Mouse (Mus musculus) Patski (cell line): ENCODE measurements around the gene Rusc1. TPM values are rescaled to one million over a fixed set of nuclear protein-coding genes. Genes with fewer than 3 reads are reported as not detected.
A peak's percentile ranks its signal among the peaks of the same experiment; 100 is the strongest.
"Not testable (repeated sequence)": the region's sequence is repeated elsewhere in the genome, so short reads cannot be mapped to it uniquely, and the experiment has no call there.

Source experiments
- ATAC-seq: fragments of 100-300 bp; one replicate; pipeline ENCODE4 v1.8.0; 2021
- CTCF ChIA-PET: fragments of 350-600 bp; sonication (Branson Sonifier 250); formaldehyde crosslinking; loops from one replicate; lab custom pipeline; 2022; ENCODE audit warnings: inconsistent platforms; lab: Charles Lee
- POLR2A ChIA-PET: fragments of 350-600 bp; sonication (Branson Sonifier 250); formaldehyde crosslinking; loops from one replicate; lab custom pipeline; 2022; ENCODE audit warnings: antibody characterized with exemption, inconsistent platforms; lab: Charles Lee
- DNase-seq: peaks from one replicate; pipeline ENCODE4 v3.0.0-alpha.2; 2011; ENCODE audit warnings: low read depth, low spot score
- H3K27me3 ChIP-seq: fragments of 371-371 bp; one replicate; pipeline ENCODE4 v1.5.1; 2021
- CTCF ChIP-seq: fragments of 100-300 bp; IDR thresholded peaks from one replicate; pipeline ENCODE4 v1.5.1; 2021
- in situ Hi-C: fragments of 300-500 bp; cut with MboI; formaldehyde crosslinking; loops from 3 replicates; pipeline ENCODE4 v1.11.1; 2018; ENCODE audit warnings: low pct_unique_long_range_greater_than_20kb, mixed read lengths
- polyA plus RNA-seq: library from polyadenylated mRNA; unstranded; gene quantifications from one replicate; pipeline ENCODE4 v1.2.3, GENCODE M21; 2021

Rusc1 gene
- polyA plus RNA-seq, 1 experiment from 2014 or later = 55.6 TPM

DNA sequence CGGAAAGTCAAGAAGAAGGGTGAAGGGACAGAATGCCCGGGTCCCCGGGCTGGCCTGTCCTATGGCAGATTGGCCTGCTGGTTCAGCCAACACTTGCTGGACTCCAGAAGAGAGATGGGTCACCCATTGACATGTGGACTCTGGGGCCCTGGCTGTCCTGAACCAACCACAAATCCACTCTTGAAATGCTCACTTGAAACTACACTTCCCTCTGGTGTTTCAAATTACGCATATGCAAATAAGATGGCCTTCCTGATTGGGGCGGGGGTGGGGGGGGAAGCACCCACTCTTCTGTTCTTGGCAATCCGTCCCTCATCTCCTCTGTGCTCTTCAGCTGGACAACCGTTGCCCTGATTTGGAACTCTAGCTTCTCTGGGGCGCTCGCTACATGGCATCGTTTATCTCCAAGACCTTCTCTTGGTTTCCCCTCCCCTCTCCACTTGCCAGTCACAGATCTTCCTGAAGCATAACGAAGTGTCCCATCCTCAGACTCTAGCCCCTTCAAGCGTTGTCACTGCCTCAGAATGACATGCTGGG, 8.4 kb downstream of the Rusc1 start:
- DNase-seq (no peak), ATAC-seq (no peak)
- ChIA-PET CTCF (interaction anchor here (1.0 kb wide), 2 partner anchors 8 to 145 kb away, joined by 3 read pairs; no protein-coding TSS in a partner anchor), POLR2A (interaction anchor here (0.5 kb wide), 1 partner anchor 100 kb away, joined by 3 read pairs; no protein-coding TSS in a partner anchor)
- no peak for TF ChIP-seq CTCF
- in situ Hi-C loops = loop anchor here (5.0 kb wide), 2 partner anchors 108 to 133 kb away; partner anchors contain the start of gene Thbs3
- no peaks in the 10 kb centered on the region for H3K27me3 ChIP-seq

DNA sequence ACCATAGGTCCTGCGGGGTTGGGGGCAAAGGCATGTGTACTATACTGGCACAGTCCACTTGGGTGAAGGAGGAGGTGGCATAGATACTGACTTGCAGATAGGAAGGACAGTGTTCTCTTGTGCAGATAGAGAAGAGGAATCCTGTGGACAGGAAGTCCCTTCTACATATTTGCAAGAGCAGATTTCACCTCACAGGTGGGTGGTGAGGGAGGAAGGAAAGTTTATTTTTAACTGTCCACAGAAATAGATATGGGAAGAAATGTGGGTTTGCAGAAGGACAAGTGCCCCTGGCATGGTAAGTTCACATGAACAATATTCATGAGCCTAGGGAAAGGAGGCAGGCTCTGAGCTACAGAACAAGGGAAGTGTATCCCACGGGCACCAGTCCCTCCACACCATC, 9.0 kb downstream of the Rusc1 start:
- in situ Hi-C loops = no loop called here
- ChIA-PET CTCF (no interaction called here), POLR2A (no interaction called here)
- TF ChIP-seq CTCF = no peak
- DNase-seq = no peak
- no peak for ATAC-seq
- H3K27me3 ChIP-seq = no peaks in the 10 kb centered on the region

DNA sequence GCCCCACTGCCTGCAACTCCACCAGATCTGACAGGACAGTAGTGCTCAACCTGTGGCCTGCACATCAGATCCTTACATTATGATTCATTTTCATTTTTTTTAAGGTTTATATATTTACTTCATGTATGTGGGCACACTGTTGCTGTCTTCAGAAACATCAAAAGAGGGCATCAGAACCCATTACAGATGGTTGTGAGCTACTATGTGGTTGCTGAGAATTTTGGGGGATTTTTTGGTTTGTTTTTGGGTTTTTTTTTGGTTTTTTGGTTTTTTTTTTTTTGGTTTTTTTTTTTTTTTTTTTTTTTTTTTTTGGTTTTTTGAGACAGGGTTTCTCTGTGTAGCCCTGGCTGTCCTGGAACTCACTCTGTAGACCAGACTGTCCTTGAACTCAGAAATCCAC, 10.8 kb downstream of the Rusc1 start:
- CTCF ChIA-PET, DNase-seq, POLR2A ChIA-PET, in situ Hi-C loops, ATAC-seq, H3K27me3 ChIP-seq: not testable (repeated sequence)

DNA sequence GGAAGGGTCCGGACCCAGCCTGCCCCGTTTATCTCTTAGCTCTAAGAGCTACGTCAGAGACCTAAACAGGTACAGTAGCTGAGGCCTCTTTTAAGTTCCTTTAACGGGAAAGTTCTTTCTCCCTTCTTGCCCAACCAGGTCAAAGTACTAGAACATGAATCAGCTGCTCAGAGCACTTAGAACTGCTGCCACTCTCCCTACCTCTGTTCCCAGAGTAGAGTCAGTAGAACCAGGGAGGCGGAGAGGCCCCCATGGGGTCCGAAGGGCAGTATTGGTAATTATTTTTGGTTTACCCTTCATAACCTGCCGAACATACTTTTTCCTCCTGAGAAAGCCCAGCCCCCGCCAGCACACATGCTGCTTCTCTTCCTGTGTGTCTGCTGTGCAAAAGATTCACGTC, 15.7 kb downstream of the Rusc1 start:
- no peaks in the 10 kb centered on the region for H3K27me3 ChIP-seq
- ChIA-PET POLR2A (interaction anchor here (0.7 kb wide), 1 partner anchor 11 kb away, joined by 3 read pairs; no protein-coding TSS in a partner anchor), CTCF (interaction anchor here (1.3 kb wide), 3 partner anchors 8 to 15 kb away, joined by 3 to 4 read pairs (median 3); no protein-coding TSS in a partner anchor)
- in situ Hi-C loops = no loop called here
- TF ChIP-seq CTCF = no peak
- ATAC-seq = no peak
- no peak for DNase-seq

DNA sequence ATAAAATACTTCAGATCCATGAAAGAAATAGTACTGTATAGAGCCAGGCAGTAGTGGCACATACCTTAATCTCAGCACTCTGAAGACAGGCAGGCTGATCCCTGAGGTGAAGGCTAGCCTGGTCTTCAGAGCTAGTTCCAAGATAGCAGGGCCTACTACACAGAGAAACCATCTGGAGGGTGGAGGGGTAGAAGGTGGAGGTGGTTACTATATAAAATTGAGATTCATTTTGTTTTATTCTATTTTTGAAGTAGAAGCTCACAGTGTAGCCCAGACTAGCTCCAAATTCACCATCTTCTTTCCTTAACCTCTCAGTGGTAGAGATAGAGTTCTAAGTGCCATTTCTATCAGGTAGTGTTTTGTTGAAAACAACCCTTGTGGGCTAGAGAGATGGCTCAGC, 25.8 kb downstream of the Rusc1 start:
- DNase-seq = no peak
- ATAC-seq = no peak
- ChIA-PET POLR2A (no interaction called here), CTCF (no interaction called here)
- no peaks in the 10 kb centered on the region for H3K27me3 ChIP-seq
- in situ Hi-C loops = no loop called here
- TF ChIP-seq CTCF = no peak

DNA sequence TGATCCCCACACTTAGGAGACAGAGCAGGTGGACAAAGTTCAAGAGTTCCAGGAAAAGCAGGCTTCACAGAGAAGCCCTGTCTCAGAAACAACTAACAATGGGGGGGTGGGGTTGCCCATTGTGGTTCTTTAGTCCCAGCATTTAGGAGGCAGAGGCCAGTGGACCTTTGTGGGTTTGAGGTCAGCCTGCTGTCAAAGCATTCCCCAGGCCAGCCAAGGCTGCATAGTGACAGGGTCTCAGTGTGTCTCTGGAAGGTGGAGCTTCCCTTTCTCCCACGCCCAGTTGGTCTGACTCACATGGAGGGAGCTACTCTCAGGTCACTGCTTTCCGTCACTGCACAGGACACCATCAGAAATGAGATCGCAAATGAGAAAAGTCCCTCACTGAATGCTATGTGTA, 31.4 kb downstream of the Rusc1 start:
- H3K27me3 ChIP-seq = no peaks in the 10 kb centered on the region
- ChIA-PET CTCF (interaction anchor here (1.3 to 2.4 kb wide), 2 partner anchors 9 to 15 kb away, joined by 3 to 6 read pairs; no protein-coding TSS in a partner anchor), POLR2A (no interaction called here)
- ATAC-seq (no peak), DNase-seq (no peak)
- in situ Hi-C loops = no loop called here
- TF ChIP-seq CTCF = no peak

DNA sequence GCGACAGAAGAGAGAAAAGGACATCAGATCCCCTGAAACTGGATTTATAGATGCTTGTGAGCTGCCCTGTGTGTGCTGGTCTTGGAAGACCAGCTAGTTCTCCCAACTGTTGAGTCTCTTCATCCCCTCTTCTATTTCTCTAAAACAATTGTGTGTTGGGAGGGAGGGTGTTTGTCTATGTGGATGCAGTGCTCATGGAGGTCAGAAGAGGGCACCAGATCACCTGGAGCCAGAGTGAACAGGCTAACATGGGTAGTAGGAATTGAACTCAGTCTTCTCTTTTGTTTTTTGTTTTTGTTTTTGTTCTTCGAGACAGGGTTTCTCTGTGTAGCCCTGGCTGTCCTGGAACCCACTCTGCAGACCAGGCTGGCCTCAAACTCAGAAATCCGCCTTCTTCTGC, 34.3 kb downstream of the Rusc1 start:
- H3K27me3 ChIP-seq = no peaks in the 10 kb centered on the region
- in situ Hi-C loops = no loop called here
- ATAC-seq (no peak), DNase-seq (no peak)
- POLR2A ChIA-PET = no interaction called here
- CTCF ChIA-PET = interaction anchor here (0.7 to 1.6 kb wide), 6 partner anchors 10 to 152 kb away, joined by 3 to 4 read pairs (median 3); no protein-coding TSS in a partner anchor
- peak; percentile 91 for TF ChIP-seq CTCF

DNA sequence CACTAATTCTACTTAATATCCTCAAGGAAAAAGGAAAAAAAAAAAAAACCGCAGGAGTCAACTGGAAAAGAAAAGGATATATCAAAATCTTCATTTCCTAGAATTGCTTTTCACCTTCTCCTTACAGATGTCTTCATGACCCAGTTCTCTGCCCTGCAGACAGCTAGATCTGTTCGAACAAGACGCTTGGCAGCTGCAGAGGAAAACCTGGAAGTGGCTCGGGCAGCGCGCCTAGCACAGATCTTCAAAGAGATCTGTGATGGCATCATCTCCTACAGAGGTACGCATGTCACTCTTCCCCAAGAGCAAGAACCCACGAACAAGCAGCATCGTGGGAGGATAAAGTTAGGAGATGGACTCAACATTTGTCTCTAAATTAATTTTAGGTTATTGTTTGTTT, 34.8 kb downstream of the Rusc1 start:
- POLR2A ChIA-PET = no interaction called here

DNA sequence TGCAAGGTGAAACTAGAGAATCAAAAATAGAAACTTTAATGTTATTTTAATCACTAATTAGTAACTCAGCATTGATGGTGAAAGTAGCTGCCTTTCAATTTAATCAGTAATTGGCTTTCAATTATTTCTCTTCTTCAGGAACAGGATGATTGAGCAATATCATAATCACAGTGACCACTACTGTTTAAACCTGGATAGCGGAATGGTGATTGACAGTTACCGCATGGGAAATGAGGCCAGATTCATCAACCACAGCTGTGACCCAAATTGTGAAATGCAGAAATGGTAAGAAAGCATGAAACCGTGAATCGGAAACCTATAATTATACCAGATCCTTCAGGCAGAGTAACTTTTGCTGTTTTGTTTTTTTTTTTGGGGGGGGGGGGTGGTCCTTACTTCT, 49.8 kb downstream of the Rusc1 start:
- TF ChIP-seq CTCF = no peak
- no peaks in the 10 kb centered on the region for H3K27me3 ChIP-seq
- in situ Hi-C loops = loop anchor here (25.0 kb wide), 1 partner anchor 994 kb away; no protein-coding TSS in a partner anchor
- DNase-seq (no peak), ATAC-seq (no peak)
- CTCF ChIA-PET = interaction anchor here (0.5 to 1.2 kb wide), 2 partner anchors 15 to 21 kb away, joined by 3 read pairs; no protein-coding TSS in a partner anchor
- POLR2A ChIA-PET = no interaction called here

More for the DNA sequence above, 34.8 kb downstream of the Rusc1 start:
- CTCF ChIA-PET = interaction anchor here (0.7 to 1.6 kb wide), 6 partner anchors 10 to 152 kb away, joined by 3 to 4 read pairs (median 3); no protein-coding TSS in a partner anchor
- H3K27me3 ChIP-seq = no peaks in the 10 kb centered on the region
- TF ChIP-seq CTCF = no peak
- in situ Hi-C loops = no loop called here
- ATAC-seq (no peak), DNase-seq (no peak)

Other genes starting within 250 kb of the Rusc1 start
- gene Msto1, start 179.3 kb downstream of the Rusc1 start, polyA plus RNA-seq = 90.3 TPM
- gene Ash1l, start 142.7 kb downstream of the Rusc1 start, polyA plus RNA-seq = 38.4 TPM
- gene Dap3, start 142.1 kb downstream of the Rusc1 start, polyA plus RNA-seq = 160 TPM
- gene Gm43738, start 7.8 kb upstream of the Rusc1 start, polyA plus RNA-seq = 0.19 TPM
- 191 TPM for gene Fdps, start 8.6 kb upstream of the Rusc1 start, polyA plus RNA-seq
- 22.0 TPM for gene Pklr, start 42.8 kb upstream of the Rusc1 start, polyA plus RNA-seq
- 6.2 TPM for gene Hcn3, start 66.9 kb upstream of the Rusc1 start, polyA plus RNA-seq
- 74.8 TPM for gene Clk2, start 71.5 kb upstream of the Rusc1 start, polyA plus RNA-seq
- gene Scamp3, start 84.2 kb upstream of the Rusc1 start, polyA plus RNA-seq = 175 TPM
- gene Fam189b, start 89.8 kb upstream of the Rusc1 start, polyA plus RNA-seq = 37.6 TPM
- 141 TPM for gene Gba, start 109.6 kb upstream of the Rusc1 start, polyA plus RNA-seq
- gene Thbs3, start 121.9 kb upstream of the Rusc1 start, polyA plus RNA-seq = 86.6 TPM
- gene Mtx1, start 133.8 kb upstream of the Rusc1 start, polyA plus RNA-seq = 215 TPM
- gene Muc1, start 135.7 kb upstream of the Rusc1 start, polyA plus RNA-seq = 10.3 TPM
- gene Krtcap2, start 152.7 kb upstream of the Rusc1 start, polyA plus RNA-seq = 236 TPM
- gene Trim46, start 153.0 kb upstream of the Rusc1 start, polyA plus RNA-seq = 57.5 TPM
- 104 TPM for gene Dpm3, start 166.0 kb upstream of the Rusc1 start, polyA plus RNA-seq
- gene Slc50a1, start 177.3 kb upstream of the Rusc1 start, polyA plus RNA-seq = 88.3 TPM
- 97.1 TPM for gene Efna1, start 187.8 kb upstream of the Rusc1 start, polyA plus RNA-seq
- 9.4 TPM for gene Efna3, start 229.7 kb upstream of the Rusc1 start, polyA plus RNA-seq
- 48.7 TPM for gene Efna4, start 244.7 kb upstream of the Rusc1 start, polyA plus RNA-seq